Mouse (Mus musculus) testis, adult 2 months (tissue): Measurements from ENCODE around the gene Cbs. TPM values are rescaled to one million over a fixed set of nuclear protein-coding genes. Genes with fewer than 3 reads are reported as not detected.

Experiments used
- H3K27ac ChIP-seq: fragments of 200-500 bp; 2 replicates; pipeline ENCODE4 v1.5.1; 2012; ENCODE audit warnings: low read depth, low read length; ENCODE audit not compliant: control insufficient read depth, insufficient read depth
- H3K27me3 ChIP-seq: fragments of 200-500 bp; 2 replicates; pipeline ENCODE4 v1.6.1; 2012; ENCODE audit warnings: mild to moderate bottlenecking, low read length, moderate library complexity; ENCODE audit not compliant: control insufficient read depth, insufficient read depth
- H3K36me3 ChIP-seq: fragments of 200-500 bp; 2 replicates; pipeline ENCODE4 v1.6.1; 2012; ENCODE audit warnings: mild to moderate bottlenecking, low read length; ENCODE audit not compliant: control insufficient read depth, insufficient read depth
- H3K4me1 ChIP-seq: fragments of 200-500 bp; 2 replicates; pipeline ENCODE4 v1.6.1; 2012; ENCODE audit warnings: low read length; ENCODE audit not compliant: control insufficient read depth, insufficient read depth
- H3K4me3 ChIP-seq: fragments of 200-500 bp; 2 replicates; pipeline ENCODE4 v1.5.1; 2012; ENCODE audit warnings: low read depth, mild to moderate bottlenecking, low read length, moderate library complexity, mixed read lengths; ENCODE audit not compliant: control insufficient read depth
- CTCF ChIP-seq: fragments of 200-500 bp; IDR thresholded peaks from 2 replicates; pipeline ENCODE4 v1.5.1; 2012; ENCODE audit warnings: low read depth, mild to moderate bottlenecking, inconsistent platforms, low read length, moderate library complexity; ENCODE audit not compliant: control insufficient read depth, insufficient read depth, insufficient replicate concordance
- POLR2A ChIP-seq: fragments of 200-500 bp; IDR thresholded peaks from 2 replicates; pipeline ENCODE4 v1.6.1; 2012; ENCODE audit warnings: low read depth, mild to moderate bottlenecking, inconsistent platforms, low read length, moderate library complexity; ENCODE audit not compliant: control insufficient read depth
- polyA plus RNA-seq: library from polyadenylated mRNA; depleted of rRNA; stranded (reverse); fragments of >200 nt; gene quantifications from 2 replicates; pipeline ENCODE4 v1.2.3, GENCODE M21; 2012

The Cbs gene
- polyA plus RNA-seq, 1 experiment, result 0.58 TPM

DNA sequence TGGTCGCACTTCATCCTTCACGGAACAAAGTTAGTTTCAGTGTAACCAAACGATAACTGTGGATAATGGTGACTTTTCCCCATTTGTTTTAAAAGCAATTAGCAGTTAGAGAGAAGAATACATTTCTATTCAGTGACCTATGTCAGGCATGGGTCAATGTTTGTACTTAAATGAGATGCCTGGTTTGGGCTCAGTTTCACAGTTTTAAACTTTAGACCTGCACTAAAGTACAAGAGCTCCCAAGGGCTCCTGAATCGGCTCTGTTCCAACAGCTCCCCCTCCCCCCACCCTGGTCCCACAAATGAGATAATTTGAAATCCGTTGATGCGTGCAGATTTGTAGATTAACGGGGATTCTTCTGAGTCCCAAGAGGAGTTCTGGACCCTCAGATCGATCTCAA lies 34.7 kb upstream of the Cbs start:
- TF ChIP-seq POLR2A, result no peak
- no peak for TF ChIP-seq CTCF
- H3K4me1 ChIP-seq, result no peaks in the 10 kb centered on the region
- H3K27ac ChIP-seq, result no peak overlapping the region
- H3K4me3 ChIP-seq, result no peak overlapping the region
- H3K36me3 ChIP-seq, result no peaks in the 10 kb centered on the region
- no peaks in the 10 kb centered on the region for H3K27me3 ChIP-seq

DNA sequence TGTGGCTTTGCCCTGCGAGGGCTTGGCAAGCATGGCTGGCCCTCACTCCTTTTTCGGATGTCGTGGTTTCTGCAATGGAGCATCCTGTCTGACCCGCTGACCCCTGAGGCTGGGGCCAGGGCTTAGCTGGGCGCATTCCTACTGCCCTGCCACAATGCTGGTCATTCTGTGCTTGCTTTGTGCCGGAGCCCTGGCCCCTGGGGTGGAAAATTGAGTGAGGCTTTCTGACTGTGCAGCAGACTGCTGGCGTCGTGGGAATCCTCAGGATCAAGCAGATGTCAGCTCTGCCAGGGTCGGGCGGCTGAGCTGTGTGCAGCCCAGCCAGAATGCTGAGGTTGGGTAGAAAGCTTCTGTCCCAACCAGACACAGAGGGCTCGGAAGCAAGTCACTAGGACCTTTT lies 33.1 kb upstream of the Cbs start:
- Histone ChIP-seq H3K27me3 (no peaks in the 10 kb centered on the region), H3K4me1 (no peaks in the 10 kb centered on the region), H3K36me3 (no peaks in the 10 kb centered on the region), H3K4me3 (no peak overlapping the region), H3K27ac (no peak overlapping the region)
- no peak for TF ChIP-seq POLR2A
- TF ChIP-seq CTCF, result no peak

GRCm38 (mm10) chr17:31668306-31668705 lies 31.3 kb upstream of the Cbs start:
- peaks cover 2% of the 10 kb centered on the region; the same call in 1 of the 2 replicates for H3K4me1 ChIP-seq
- H3K27ac ChIP-seq, result no peak overlapping the region
- TF ChIP-seq CTCF, result no peak
- TF ChIP-seq POLR2A, result no peak
- no peak overlapping the region for H3K4me3 ChIP-seq
- H3K27me3 ChIP-seq, result no peaks in the 10 kb centered on the region
- no peaks in the 10 kb centered on the region for H3K36me3 ChIP-seq

GRCm38 (mm10) chr17:31664760-31665159 lies 27.7 kb upstream of the Cbs start:
- TF ChIP-seq CTCF (peak; percentile 74; the same call in 1 of the 2 replicates), POLR2A (no peak)
- H3K27me3 ChIP-seq, result no peaks in the 10 kb centered on the region
- peaks cover 2% of the 10 kb centered on the region; the same call in 1 of the 2 replicates for H3K4me1 ChIP-seq
- H3K36me3 ChIP-seq, result no peaks in the 10 kb centered on the region
- H3K27ac ChIP-seq, result no peak overlapping the region
- H3K4me3 ChIP-seq, result no peak overlapping the region

- no peak overlapping the region for H3K27ac ChIP-seq
- H3K4me1 ChIP-seq, result peaks cover 6% of the 10 kb centered on the region
- no peak overlapping the region for H3K4me3 ChIP-seq
- H3K36me3 ChIP-seq, result no peaks in the 10 kb centered on the region
- TF ChIP-seq POLR2A (no peak), CTCF (no peak)
- no peaks in the 10 kb centered on the region for H3K27me3 ChIP-seq
Measured at GRCm38 (mm10) chr17:31662855-31663254, 25.8 kb upstream of the Cbs start.

- no peak for TF ChIP-seq POLR2A
- TF ChIP-seq CTCF, result no peak
- no peak overlapping the region for H3K4me3 ChIP-seq
- H3K27ac ChIP-seq, result no peak overlapping the region
- no peaks in the 10 kb centered on the region for H3K27me3 ChIP-seq
- H3K4me1 ChIP-seq, result peaks cover 9% of the 10 kb centered on the region
- H3K36me3 ChIP-seq, result no peaks in the 10 kb centered on the region
Measured at GRCm38 (mm10) chr17:31660661-31661250, 23.7 kb upstream of the Cbs start.

- H3K4me3 ChIP-seq, result peak within 1 kb of the TSS; percentile 98
- H3K27me3 ChIP-seq, result no peaks in the 10 kb centered on the region
- H3K4me1 ChIP-seq, result peaks cover 7% of the 10 kb centered on the region
- TF ChIP-seq POLR2A (peak; percentile 87), CTCF (peak; percentile 0; the same call in 1 of the 2 replicates)
- H3K27ac ChIP-seq, result peak within 1 kb of the TSS; percentile 98
- H3K36me3 ChIP-seq, result 0 out of 2 replicates have a peak, but pooled peaks cover 1% of the 10 kb centered on the region
Measured at GRCm38 (mm10) chr17:31658468-31659185, 21.6 kb upstream of the Cbs start, which contains the start of gene U2af1. U2af1 (minus strand) TSS chr17:31658892.
